Mouse (Mus musculus): ENCODE measurements around the gene Snx21. TPM values are rescaled to one million over a fixed set of nuclear protein-coding genes. Genes with fewer than 3 reads are reported as not detected.

The Snx21 gene
- polyA plus RNA-seq, 1 experiment, result 1.5 TPM

- Histone ChIP-seq H3K36me3 (ENCODE audit: control insufficient read depth) (peaks cover 53% of the 10 kb centered on the region), H3K9me3 (ENCODE audit: control insufficient read depth, low read length) (no peaks in the 10 kb centered on the region), H3K4me1 (ENCODE audit: control insufficient read depth) (peaks cover 33% of the 10 kb centered on the region), H3K4me3 (replicated peaks) (no peak overlapping the region), H3K27me3 (ENCODE audit: control insufficient read depth) (no peaks in the 10 kb centered on the region)
- no peak for TF ChIP-seq GATA1 (IDR thresholded peaks at IDR 0.05; ENCODE audit: low read length)
- no peak for TF ChIP-seq TAL1 (IDR thresholded peaks at IDR 0.05; ENCODE audit: low read length)
Measured at GRCm38 (mm10) chr2:164813557-164813956, 27.9 kb downstream of the Snx21 start.

GRCm38 (mm10) chr2:164815348-164815747, 29.7 kb downstream of the Snx21 start:
- no peak overlapping the region for H3K4me3 ChIP-seq (replicated peaks)
- H3K9me3 ChIP-seq (ENCODE audit: control insufficient read depth, low read length), result no peaks in the 10 kb centered on the region
- no peaks in the 10 kb centered on the region for H3K27me3 ChIP-seq (ENCODE audit: control insufficient read depth)
- no peak for TF ChIP-seq GATA1 (IDR thresholded peaks at IDR 0.05; ENCODE audit: low read length)
- peaks cover 48% of the 10 kb centered on the region for H3K36me3 ChIP-seq (ENCODE audit: control insufficient read depth)
- H3K4me1 ChIP-seq (ENCODE audit: control insufficient read depth), result peaks cover 31% of the 10 kb centered on the region

GRCm38 (mm10) chr2:164815821-164816220, 30.2 kb downstream of the Snx21 start:
- Histone ChIP-seq H3K4me3 (replicated peaks) (no peak overlapping the region), H3K9me3 (ENCODE audit: control insufficient read depth, low read length) (no peaks in the 10 kb centered on the region), H3K4me1 (ENCODE audit: control insufficient read depth) (peaks cover 31% of the 10 kb centered on the region), H3K27me3 (ENCODE audit: control insufficient read depth) (no peaks in the 10 kb centered on the region), H3K36me3 (ENCODE audit: control insufficient read depth) (peaks cover 50% of the 10 kb centered on the region)
- no peak for TF ChIP-seq TAL1 (IDR thresholded peaks at IDR 0.05; ENCODE audit: low read length)

GRCm38 (mm10) chr2:164817206-164817605, 31.6 kb downstream of the Snx21 start:
- Histone ChIP-seq H3K4me3 (replicated peaks) (no peak overlapping the region), H3K4me1 (ENCODE audit: control insufficient read depth) (peaks cover 42% of the 10 kb centered on the region), H3K27me3 (ENCODE audit: control insufficient read depth) (no peaks in the 10 kb centered on the region), H3K36me3 (ENCODE audit: control insufficient read depth) (peaks cover 57% of the 10 kb centered on the region), H3K9me3 (ENCODE audit: control insufficient read depth, low read length) (no peaks in the 10 kb centered on the region)
- TF ChIP-seq GATA1 (IDR thresholded peaks at IDR 0.05; ENCODE audit: low read length), result no peak
- no peak for TF ChIP-seq TAL1 (IDR thresholded peaks at IDR 0.05; ENCODE audit: low read length)

GRCm38 (mm10) chr2:164817703-164818102, 32.1 kb downstream of the Snx21 start:
- TF ChIP-seq GATA1 (IDR thresholded peaks at IDR 0.05; ENCODE audit: low read length) (no peak), TAL1 (IDR thresholded peaks at IDR 0.05; ENCODE audit: low read length) (no peak)
- H3K4me3 ChIP-seq (replicated peaks), result no peak overlapping the region
- no peaks in the 10 kb centered on the region for H3K9me3 ChIP-seq (ENCODE audit: control insufficient read depth, low read length)
- H3K4me1 ChIP-seq (ENCODE audit: control insufficient read depth), result peaks cover 47% of the 10 kb centered on the region
- H3K36me3 ChIP-seq (ENCODE audit: control insufficient read depth), result peaks cover 53% of the 10 kb centered on the region
- no peaks in the 10 kb centered on the region for H3K27me3 ChIP-seq (ENCODE audit: control insufficient read depth)

GRCm38 (mm10) chr2:164821060-164821459, 35.4 kb downstream of the Snx21 start:
- peaks cover 46% of the 10 kb centered on the region for H3K4me1 ChIP-seq (ENCODE audit: control insufficient read depth)
- TF ChIP-seq GATA1 (IDR thresholded peaks at IDR 0.05; ENCODE audit: low read length) (no peak), TAL1 (IDR thresholded peaks at IDR 0.05; ENCODE audit: low read length) (no peak)
- no peak overlapping the region for H3K4me3 ChIP-seq (replicated peaks)
- H3K27me3 ChIP-seq (ENCODE audit: control insufficient read depth), result no peaks in the 10 kb centered on the region
- peaks cover 5% of the 10 kb centered on the region; the same call in 1 of the 2 replicates for H3K9me3 ChIP-seq (ENCODE audit: control insufficient read depth, low read length)
- peaks cover 49% of the 10 kb centered on the region for H3K36me3 ChIP-seq (ENCODE audit: control insufficient read depth)

- Histone ChIP-seq H3K4me3 (replicated peaks) (peak within 1 kb of the TSS; percentile 82), H3K27me3 (ENCODE audit: control insufficient read depth) (no peaks in the 10 kb centered on the region), H3K9me3 (ENCODE audit: control insufficient read depth, low read length) (peaks cover 5% of the 10 kb centered on the region; the same call in 1 of the 2 replicates), H3K36me3 (ENCODE audit: control insufficient read depth) (peaks cover 63% of the 10 kb centered on the region), H3K4me1 (ENCODE audit: control insufficient read depth) (peaks cover 50% of the 10 kb centered on the region)
- TF ChIP-seq TAL1 (IDR thresholded peaks at IDR 0.05; ENCODE audit: low read length), result no peak
- TF ChIP-seq GATA1 (IDR thresholded peaks at IDR 0.05; ENCODE audit: low read length), result no peak
Measured at GRCm38 (mm10) chr2:164822636-164823165, 37.1 kb downstream of the Snx21 start, which contains the start of gene Zswim1. Gene Zswim1 (plus strand): TSS chr2:164822686.

GRCm38 (mm10) chr2:164823181-164823585, 37.6 kb downstream of the Snx21 start:
- Histone ChIP-seq H3K27me3 (ENCODE audit: control insufficient read depth) (no peaks in the 10 kb centered on the region), H3K4me3 (replicated peaks) (peak overlapping the region; percentile 82), H3K36me3 (ENCODE audit: control insufficient read depth) (peaks cover 66% of the 10 kb centered on the region), H3K4me1 (ENCODE audit: control insufficient read depth) (peaks cover 48% of the 10 kb centered on the region), H3K9me3 (ENCODE audit: control insufficient read depth, low read length) (peaks cover 5% of the 10 kb centered on the region; the same call in 1 of the 2 replicates)
- TF ChIP-seq GATA1 (IDR thresholded peaks at IDR 0.05; ENCODE audit: low read length) (no peak), TAL1 (IDR thresholded peaks at IDR 0.05; ENCODE audit: low read length) (no peak)

- Histone ChIP-seq H3K4me3 (replicated peaks) (peak overlapping the region; percentile 82), H3K4me1 (ENCODE audit: control insufficient read depth) (peaks cover 48% of the 10 kb centered on the region), H3K9me3 (ENCODE audit: control insufficient read depth, low read length) (peaks cover 5% of the 10 kb centered on the region; the same call in 1 of the 2 replicates), H3K36me3 (ENCODE audit: control insufficient read depth) (peaks cover 72% of the 10 kb centered on the region), H3K27me3 (ENCODE audit: control insufficient read depth) (no peaks in the 10 kb centered on the region)
- TF ChIP-seq GATA1 (IDR thresholded peaks at IDR 0.05; ENCODE audit: low read length) (no peak), TAL1 (IDR thresholded peaks at IDR 0.05; ENCODE audit: low read length) (no peak)
Measured at GRCm38 (mm10) chr2:164823969-164824368, 38.3 kb downstream of the Snx21 start.

GRCm38 (mm10) chr2:164825521-164825920, 39.9 kb downstream of the Snx21 start:
- Histone ChIP-seq H3K9me3 (ENCODE audit: control insufficient read depth, low read length) (peaks cover 5% of the 10 kb centered on the region; the same call in 1 of the 2 replicates), H3K4me1 (ENCODE audit: control insufficient read depth) (peaks cover 48% of the 10 kb centered on the region), H3K4me3 (replicated peaks) (no peak overlapping the region), H3K36me3 (ENCODE audit: control insufficient read depth) (peaks cover 59% of the 10 kb centered on the region), H3K27me3 (ENCODE audit: control insufficient read depth) (no peaks in the 10 kb centered on the region)
- TF ChIP-seq GATA1 (IDR thresholded peaks at IDR 0.05; ENCODE audit: low read length) (no peak), TAL1 (IDR thresholded peaks at IDR 0.05; ENCODE audit: low read length) (no peak)

Measured in erythroblast, embryonic 14.5 days (primary cell).